9 mouse cellular contexts compared by ENCODE assay signal in the genomic region with DNA sequence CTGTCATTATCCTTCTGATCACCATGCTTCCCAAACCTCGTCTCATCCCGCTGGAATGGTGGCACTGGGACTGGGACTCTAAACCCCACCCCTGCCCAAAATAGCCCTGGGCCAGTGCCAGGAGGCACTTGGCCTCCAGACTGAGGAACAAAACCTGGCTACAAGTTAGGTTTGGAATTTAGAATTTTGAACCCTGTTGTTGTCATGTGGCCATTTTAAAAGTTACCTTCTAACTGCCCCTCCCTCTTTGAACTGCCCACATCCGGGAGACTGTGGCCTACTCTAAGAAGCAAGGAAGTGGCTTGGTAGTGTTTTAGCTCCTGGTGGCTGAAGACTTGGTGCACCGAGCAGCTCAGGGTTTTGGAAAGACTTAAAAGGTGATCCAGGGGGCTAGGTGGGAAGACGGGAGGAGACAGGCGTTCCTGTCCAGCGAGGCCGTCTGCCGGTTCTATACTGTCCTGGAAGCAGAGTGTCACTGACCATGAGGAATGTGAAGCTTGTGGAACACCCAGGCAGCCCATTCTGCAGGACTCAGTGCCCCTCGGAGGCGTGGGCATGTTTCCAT. TPM values are rescaled to one million over a fixed set of nuclear protein-coding genes. Genes with fewer than 3 reads are reported as not detected.
A peak's percentile ranks its signal among the peaks of the same experiment; 100 is the strongest.
DNase-seq lines count a peak whose midpoint lies in the region; ATAC-seq and TF ChIP-seq lines count a peak whose summit lies in the region.
"Had no signal": no experiment of that assay in that cellular context is flagged by ENCODE, and none has a peak within 500 bp of the region (broad histone marks: within the 10 kb centered on the region; RNA-seq: fewer than 3 reads in every experiment).

No protein-coding gene starts in this region.

- H3K4me3 ChIP-seq in liver, postnatal 0 days (ENCODE audit: low read depth, low read length): no peak overlapping the region
- H3K4me3 ChIP-seq: limb, embryonic 10.5 days had no signal

- WGBS in liver, postnatal 0 days (ENCODE audit: insufficient replicate concordance): 85% methylated on average over 11 of the region's 11 CpGs

- DNase-seq in cerebellum, adult 18-20 months: peak; percentile 44 to 52
- DNase-seq in cerebellum, postnatal 4 days (ENCODE audit: low spot score in 2 of 2): no peak
- peak; percentile 55 for DNase-seq in CD4-positive helper T cell, adult 2 months (ENCODE audit: low read depth, low spot score)
- peak; percentile 96 for DNase-seq in heart, adult 11 months
- peak; percentile 66 to 73 for DNase-seq in kidney, adult 8-10 months
- no peak for DNase-seq in liver, postnatal 0 days
- DNase-seq in frontal cortex, postnatal 10 days (ENCODE audit: low spot score in 2 of 2): no peak
- DNase-seq in thymus, adult 18-20 months: no peak

- no peaks in the 10 kb centered on the region for H3K9me3 ChIP-seq in liver, postnatal 0 days (ENCODE audit: low read length)
- H3K9me3 ChIP-seq: limb, embryonic 10.5 days had no signal

- no peak for ATAC-seq in liver, postnatal 0 days

- H3K27me3 ChIP-seq in liver, postnatal 0 days (ENCODE audit: insufficient read depth, low read length): no peaks in the 10 kb centered on the region

- no peak overlapping the region for H3K4me2 ChIP-seq in liver, postnatal 0 days (ENCODE audit: low read depth, low read length)

- no peak overlapping the region for H3K9ac ChIP-seq in liver, postnatal 0 days (replicated peaks)

- no peaks in the 10 kb centered on the region for H3K36me3 ChIP-seq in liver, postnatal 0 days (replicated peaks; ENCODE audit: insufficient read depth, low read length)

- H3K27ac ChIP-seq in liver, postnatal 0 days (ENCODE audit: low read depth): no peak overlapping the region
- H3K27ac ChIP-seq: limb, embryonic 10.5 days had no signal

- no peak for TF ChIP-seq CTCF in liver, postnatal 0 days (IDR thresholded peaks at IDR 0.05; ENCODE audit: low read depth)

- TF ChIP-seq EP300 in liver, postnatal 0 days (IDR thresholded peaks at IDR 0.05; ENCODE audit: low read depth): no peak

- no peaks in the 10 kb centered on the region for H3K4me1 ChIP-seq in liver, postnatal 0 days (ENCODE audit: insufficient read depth)

RNA-seq across cellular contexts. Expression of a gene that starts 13.4 kb away (rescaled TPM):
- 2.7 and 3.5 TPM in 2 replicates for polyA plus RNA-seq in liver, postnatal 0 days (2015; fragmentation: Nextera tagmentation; extraction: Ambion mirVana)

RNA-seq across cellular contexts. Expression of a gene that starts 13.5 kb away (rescaled TPM):
- 18.9 and 19.6 TPM in 2 replicates for polyA plus RNA-seq in liver, postnatal 0 days (2015; fragmentation: Nextera tagmentation; extraction: Ambion mirVana)

RNA-seq across cellular contexts. Expression of a gene that starts 27.8 kb away (rescaled TPM):
- 82.9 and 95.5 TPM in 2 replicates for polyA plus RNA-seq in liver, postnatal 0 days (2015; fragmentation: Nextera tagmentation; extraction: Ambion mirVana)

RNA-seq across cellular contexts. Expression of a gene that starts 42.8 kb away (rescaled TPM):
- polyA plus RNA-seq in liver, postnatal 0 days (2015; fragmentation: Nextera tagmentation; extraction: Ambion mirVana): 29.2 and 31.1 TPM in 2 replicates

Comparison
In these comparisons a context has a peak if more than half of its experiments do, and no peak if none do; other contexts are left out.
1. DNase-seq: peak in cerebellum, adult 18-20 months (2 of 2), CD4-positive helper T cell, adult 2 months (single experiment), heart, adult 11 months (single experiment) and kidney, adult 8-10 months (2 of 2); none in cerebellum, postnatal 4 days (0 of 2), liver, postnatal 0 days (single experiment), frontal cortex, postnatal 10 days (0 of 2) and thymus, adult 18-20 months (0 of 2).